Mouse (Mus musculus) adrenal gland, adult 2 months (tissue): ENCODE measurements at regions not wholly inside any gene's neighbourhood (a gene's known extent, or its start where the extent isn't known, plus 50 kb on each side); places are given as distances from the start of the nearest gene placed in this dataset.

ENCODE experiments used
- DNase-seq: peaks from one replicate; pipeline ENCODE4 v3.0.0; 2021

DNA sequence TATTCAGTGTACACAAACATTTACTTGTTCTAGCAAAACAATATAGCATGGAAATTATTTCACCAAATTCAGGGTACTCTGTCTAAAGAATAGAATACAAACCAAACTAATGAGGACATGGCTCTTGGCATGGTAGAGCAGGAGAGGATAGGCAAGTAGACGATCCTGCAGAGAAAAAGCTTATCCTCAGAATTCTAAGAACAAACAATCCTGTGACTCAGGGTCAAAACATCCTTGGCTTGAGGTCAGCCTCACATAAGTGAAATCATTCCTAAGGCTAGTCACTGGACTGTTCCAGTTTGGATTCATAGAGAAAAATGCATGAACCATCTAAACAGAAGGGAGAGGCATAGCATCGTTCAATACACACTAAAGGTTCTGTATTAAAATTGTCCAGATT is 136.4 kb upstream of the Catsperb start:
- no peak for DNase-seq

DNA sequence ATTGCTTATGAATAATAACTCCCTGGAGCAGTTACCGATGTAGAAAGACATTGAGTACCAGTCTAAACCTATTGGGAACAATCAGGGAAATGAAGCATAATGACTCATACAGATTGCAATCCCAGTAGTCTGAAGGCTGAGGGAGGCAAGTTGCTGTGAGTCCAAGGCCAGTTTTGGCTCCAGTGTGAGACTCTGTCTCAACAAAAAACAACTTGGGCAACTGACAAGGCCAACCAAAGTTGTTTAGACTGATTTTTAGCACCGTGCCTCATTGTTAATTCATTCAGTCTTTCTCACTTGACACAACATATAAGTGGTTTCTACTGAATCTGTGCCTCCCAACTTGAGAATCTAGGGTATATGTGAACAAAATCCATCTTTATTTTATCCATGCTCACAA is 120.3 kb upstream of the Catsperb start:
- peak; percentile 31 for DNase-seq

DNA sequence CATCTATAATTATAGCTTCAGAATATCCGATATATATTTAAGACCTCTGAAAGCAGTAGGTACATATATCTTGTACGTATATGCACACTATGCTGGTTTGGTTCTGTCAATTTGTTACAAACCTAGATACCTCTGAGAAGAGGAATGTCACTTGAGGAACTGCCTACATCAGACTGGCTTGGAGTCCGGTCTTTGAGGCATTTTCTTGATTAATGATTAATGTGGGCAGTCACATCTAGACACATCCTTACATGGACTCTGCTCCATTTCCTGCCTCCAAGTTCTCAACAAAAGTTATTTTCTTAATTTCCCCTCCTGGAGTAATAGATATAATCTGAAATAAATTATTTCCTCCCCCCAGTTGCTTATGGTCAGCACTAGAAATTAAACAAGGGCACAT is 102.6 kb upstream of the Catsperb start:
- no peak for DNase-seq
